Mouse (Mus musculus): ENCODE data around the gene Myl4. TPM values are rescaled to one million over a fixed set of nuclear protein-coding genes. Genes with fewer than 3 reads are reported as not detected.
A peak's percentile ranks its signal among the peaks of the same experiment; 100 is the strongest.

Myl4 gene
- total RNA-seq, 2 experiments from 2014 or later: 1.2 to 5.2 TPM

DNA sequence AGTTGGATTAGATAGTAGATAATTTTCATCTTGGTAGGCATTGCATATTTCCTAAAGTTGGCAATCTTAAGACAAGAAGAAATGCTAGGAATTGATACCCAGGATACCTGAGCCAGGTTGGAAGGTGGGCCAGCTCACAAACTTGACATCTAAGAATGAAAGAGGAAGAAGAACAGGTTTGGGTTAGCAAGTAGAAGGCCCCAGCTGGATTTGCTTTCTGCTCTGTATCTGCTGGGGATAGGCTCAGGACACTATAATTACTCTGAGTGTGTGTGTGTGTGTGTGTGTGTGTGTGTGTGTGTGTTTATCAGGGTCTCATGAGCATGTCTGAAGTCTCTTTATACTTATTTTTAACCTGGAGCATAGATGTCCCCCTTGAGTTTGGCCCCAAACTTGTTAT lies 76.2 kb downstream of the Myl4 start:
- no peak for ATAC-seq (replicated peaks; ENCODE audit: poor library complexity, severe bottlenecking)

DNA sequence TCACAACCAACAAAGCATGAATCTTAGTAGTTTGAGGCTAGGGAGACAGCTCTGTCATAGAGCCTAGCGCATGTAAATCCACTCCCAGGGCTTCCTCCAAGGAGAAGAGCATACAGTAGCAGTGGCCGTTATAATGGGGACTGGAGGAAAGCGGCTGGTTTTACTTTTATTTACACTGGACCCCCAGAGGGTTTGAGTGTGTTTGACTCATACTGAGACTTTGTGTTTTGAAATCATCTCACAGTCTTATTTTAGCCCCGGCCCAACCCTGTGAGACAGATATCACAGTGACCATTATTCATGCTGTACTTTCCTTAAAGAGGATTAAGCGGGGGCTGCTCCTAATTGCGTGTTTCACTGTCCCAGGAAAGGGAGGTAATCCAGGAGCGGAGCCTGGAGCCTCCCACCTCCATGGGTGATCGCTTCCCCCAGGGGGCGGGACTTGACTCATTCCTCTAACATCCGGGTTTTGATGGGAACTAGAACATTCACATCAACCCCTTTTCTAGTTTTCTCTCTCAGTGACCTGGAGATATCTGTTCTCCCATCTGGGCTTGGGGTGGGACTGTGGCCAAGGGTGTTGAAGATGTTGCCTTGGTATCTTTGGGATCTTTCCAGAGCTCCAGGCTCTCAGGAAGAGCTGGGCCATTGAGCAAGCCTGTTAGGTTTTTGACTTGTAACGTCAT lies 77.3 kb downstream of the Myl4 start:
- no peak for ATAC-seq (replicated peaks; ENCODE audit: poor library complexity, severe bottlenecking)

DNA sequence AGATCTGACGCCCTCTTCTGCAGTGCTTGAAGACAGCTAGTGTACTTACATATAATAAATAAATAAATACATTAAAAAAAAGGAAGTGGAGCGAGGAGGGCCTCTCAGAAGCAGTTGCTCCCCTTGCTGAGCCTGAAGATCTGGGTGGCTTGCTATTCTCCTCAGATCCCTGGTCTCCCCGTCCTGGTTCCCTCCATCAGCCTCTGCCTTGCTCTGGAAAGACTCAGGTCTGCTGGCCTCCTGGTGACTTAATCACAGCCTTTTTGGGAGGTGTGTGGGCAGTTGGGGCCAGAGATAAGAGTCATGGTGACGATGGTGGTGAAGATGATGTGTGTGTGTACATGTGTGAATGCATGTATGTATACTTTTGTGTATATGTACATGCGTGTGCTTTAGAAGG lies 78.1 kb downstream of the Myl4 start:
- ATAC-seq (replicated peaks; ENCODE audit: poor library complexity, severe bottlenecking): no peak

DNA sequence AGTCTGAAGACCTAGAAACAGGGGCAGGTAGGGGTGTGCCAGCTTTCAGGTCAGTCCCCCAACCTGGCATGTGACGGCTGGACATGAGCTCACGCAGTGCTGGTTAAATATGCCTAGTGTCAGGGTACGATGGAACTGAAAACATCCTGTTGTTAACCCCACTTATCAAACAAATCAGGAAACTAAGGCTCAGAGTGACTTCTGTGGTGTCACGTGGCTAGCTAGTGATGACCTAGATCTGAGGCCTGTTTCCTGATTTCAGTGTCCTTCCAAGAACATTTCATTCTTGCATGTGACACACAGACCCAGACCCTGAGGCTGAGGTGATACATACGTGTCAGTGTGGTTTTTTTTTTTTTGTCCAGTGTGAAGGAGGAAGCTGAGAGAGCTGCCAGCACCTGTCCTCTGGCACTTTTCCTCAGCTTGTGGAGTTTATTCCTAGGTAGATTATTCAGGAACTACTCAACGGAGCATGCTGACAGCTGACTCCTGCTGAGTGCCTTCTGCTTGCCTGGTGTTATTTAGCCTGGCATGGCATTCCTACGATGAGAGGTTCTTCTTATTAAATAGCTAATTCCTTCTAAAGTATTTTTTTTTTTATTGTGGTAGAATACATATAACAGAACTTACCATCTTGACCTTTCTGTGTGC lies 79.8 kb downstream of the Myl4 start:
- peak; percentile 29 for ATAC-seq (replicated peaks; ENCODE audit: poor library complexity, severe bottlenecking)

DNA sequence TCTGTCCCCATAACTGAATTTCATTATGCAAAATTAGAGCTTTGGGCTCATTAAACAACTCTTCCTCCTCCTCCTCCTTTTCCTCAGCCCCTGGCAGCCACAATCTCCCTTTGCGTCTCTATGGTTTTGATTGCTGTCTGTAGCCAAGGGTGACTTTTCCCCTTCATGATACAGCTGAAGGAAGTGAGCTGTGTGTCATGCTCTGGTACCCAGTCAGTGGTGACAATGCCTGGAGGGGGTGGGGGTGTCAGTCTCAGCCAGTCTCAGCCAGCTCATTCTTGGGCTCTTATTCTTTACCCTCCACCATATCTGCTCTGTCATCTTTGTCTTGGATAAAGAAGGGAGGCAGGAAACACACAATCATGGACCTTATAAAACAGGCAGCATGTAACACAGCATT lies 80.8 kb downstream of the Myl4 start:
- no peak for ATAC-seq (replicated peaks; ENCODE audit: poor library complexity, severe bottlenecking)

DNA sequence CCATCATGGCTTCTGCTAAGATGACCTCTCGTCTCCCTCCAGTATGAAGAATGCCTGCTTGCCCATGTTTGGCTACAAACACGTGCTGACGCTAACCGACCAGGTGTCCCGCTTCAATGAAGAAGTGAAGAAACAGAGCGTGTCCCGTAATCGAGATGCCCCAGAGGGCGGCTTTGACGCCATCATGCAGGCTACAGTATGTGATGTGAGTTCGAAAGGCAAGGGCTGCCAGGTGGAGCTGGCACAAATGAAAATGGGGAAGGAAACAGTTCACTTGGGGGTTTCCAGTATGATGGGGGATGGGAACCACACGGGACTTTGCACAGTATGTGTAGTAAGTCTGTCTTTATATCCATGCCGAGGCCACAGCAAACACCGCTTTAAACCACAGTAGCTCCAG lies 86.5 kb downstream of the Myl4 start:
- peak; percentile 77 for ATAC-seq (replicated peaks; ENCODE audit: poor library complexity, severe bottlenecking)

DNA sequence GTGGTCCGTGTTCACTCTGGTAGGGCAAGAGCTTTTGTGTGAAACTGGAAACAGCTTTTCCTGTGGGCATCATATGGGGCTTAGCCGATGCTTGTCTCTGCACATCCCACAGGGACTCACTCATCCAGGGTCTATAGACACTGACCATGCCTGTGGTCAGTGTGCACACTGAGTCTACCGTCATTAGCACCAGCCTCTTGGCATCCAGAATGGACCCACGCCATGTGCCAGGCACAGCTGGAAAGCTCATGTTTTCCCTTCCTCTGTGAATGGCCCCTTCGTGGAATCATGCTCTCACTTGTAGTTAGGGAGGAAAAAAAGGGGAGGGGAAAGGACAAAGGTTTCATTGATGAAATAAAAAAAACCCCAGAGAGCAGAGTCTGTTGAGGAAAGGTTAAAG lies 87.5 kb downstream of the Myl4 start:
- no peak for ATAC-seq (replicated peaks; ENCODE audit: poor library complexity, severe bottlenecking)

DNA sequence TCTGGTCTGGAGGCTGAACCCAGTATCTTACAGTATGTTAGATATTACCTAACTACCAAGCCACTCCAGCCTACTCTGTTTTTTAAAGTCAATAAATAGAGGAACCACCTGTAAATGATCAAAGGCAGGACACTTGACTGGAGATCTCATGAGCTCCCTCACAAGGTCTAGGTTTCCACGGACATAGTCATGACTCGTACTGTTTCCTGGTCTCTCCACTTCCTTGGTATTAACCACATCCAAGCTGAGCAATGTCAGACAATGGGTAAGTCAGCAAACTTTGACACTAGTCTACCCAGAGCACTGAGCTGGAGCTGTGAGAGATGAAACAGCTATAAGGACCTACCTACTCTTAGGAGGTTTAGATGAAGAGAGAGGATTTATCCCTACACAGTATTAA lies 88.4 kb downstream of the Myl4 start:
- peak; percentile 45 for ATAC-seq (replicated peaks; ENCODE audit: poor library complexity, severe bottlenecking)

DNA sequence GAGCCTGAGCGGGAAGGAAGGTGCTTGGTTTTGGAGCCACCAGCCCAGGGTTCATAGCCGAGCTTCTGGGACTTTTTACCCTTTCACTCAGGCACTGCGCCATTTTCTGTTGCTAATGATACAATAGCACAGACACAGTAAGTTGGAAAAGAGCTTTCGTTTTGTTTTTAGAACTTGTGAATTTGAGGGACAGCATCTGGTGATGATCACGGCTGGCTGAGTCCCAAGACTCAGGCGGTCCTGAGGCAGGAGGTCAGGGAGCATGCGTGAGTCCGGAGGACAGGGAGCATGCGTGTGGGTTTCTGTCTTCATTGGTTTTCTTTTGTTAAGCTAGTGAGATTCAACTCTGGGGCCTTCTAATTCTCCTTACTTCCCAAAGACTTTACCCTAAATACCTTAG lies 89.2 kb downstream of the Myl4 start:
- no peak for ATAC-seq (replicated peaks; ENCODE audit: poor library complexity, severe bottlenecking)

DNA sequence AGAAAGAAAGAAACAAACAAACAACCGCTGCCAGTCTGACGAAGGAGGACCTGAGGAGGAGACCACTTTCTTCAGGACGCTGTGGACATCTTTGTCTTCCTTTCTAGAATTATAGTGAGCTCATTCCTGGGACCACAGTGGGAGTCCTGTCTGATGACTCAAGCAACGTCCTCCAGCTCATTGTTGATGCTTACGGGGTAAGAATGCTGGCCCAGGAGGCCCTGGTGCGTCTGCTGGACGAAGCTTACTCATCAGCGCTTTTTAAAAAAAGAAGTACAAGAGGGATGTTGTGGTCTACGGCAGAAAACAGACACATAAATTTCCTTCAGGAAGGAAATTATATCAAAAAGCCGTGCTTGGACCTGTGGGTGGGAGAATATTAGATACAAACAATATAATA lies 90.4 kb downstream of the Myl4 start:
- no peak for ATAC-seq (replicated peaks; ENCODE audit: poor library complexity, severe bottlenecking)

DNA sequence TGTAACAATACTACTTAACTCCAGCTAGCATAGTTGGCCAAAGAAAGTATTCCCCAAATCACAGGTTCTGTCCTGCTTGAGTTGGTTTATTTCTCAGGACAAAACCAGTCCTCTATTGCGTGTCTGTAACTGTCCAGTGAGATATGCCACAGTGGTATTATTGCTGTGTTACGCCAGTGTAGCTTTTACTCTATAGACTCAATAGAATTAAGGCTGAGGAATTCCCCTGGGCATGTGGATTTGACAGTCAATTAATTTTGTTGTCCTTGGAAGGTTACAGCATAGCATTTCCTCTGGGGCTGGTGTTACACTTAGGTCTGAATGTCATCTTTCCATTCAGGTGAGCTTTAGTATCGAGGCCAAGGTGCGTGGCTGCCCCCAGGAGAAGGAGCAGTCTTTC lies 92.8 kb downstream of the Myl4 start:
- no peak for ATAC-seq (replicated peaks; ENCODE audit: poor library complexity, severe bottlenecking)

Other genes with a start within 250 kb of the Myl4 start
- gene Kansl1, start 81.8 kb upstream of the Myl4 start, total RNA-seq (2014; fragmentation: Nextera tagmentation): 53.8 and 60.4 TPM in 2 replicates
- gene Kansl1, start 81.8 kb upstream of the Myl4 start, total RNA-seq (2017): 32.3 and 40.1 TPM in 2 replicates
- gene Cdc27, start within 50 bp of the Myl4 start, total RNA-seq (2014; fragmentation: Nextera tagmentation): 41.5 and 47.6 TPM in 2 replicates
- gene Cdc27, start within 50 bp of the Myl4 start, total RNA-seq (2017): 44.2 and 60.1 TPM in 2 replicates
- 1.9 and 3.9 TPM in 2 replicates for gene Itgb3, start 57.3 kb downstream of the Myl4 start, total RNA-seq (2014; fragmentation: Nextera tagmentation)
- 5.5 and 7.2 TPM in 2 replicates for gene Itgb3, start 57.3 kb downstream of the Myl4 start, total RNA-seq (2017)
- gene Gm11639, start 135.0 kb downstream of the Myl4 start, total RNA-seq (2014; fragmentation: Nextera tagmentation): not detected in 2 replicates
- 0.13 TPM in 1 of 2 replicates, not detected in the other for gene Gm11639, start 135.0 kb downstream of the Myl4 start, total RNA-seq (2017)